Mouse (Mus musculus) B cell, adult (primary cell): ENCODE data around the gene Usp8. TPM values are rescaled to one million over a fixed set of nuclear protein-coding genes. Genes with fewer than 3 reads are reported as not detected.

Experiments used
- total RNA-seq: library from RNA; stranded (reverse); gene quantifications from 4 replicates; pipeline ENCODE4 v1.2.4, GENCODE M21; 2023; ENCODE audit not compliant: inconsistent age

Usp8 gene
- total RNA-seq = 50.9 to 53.5 TPM (median 52.1 TPM) in 4 replicates

GRCm38 (mm10) chr2:126706759-126707437 is at the start of gene Usp8:
Gene Usp8 (plus strand): TSS chr2:126707328.

DNA sequence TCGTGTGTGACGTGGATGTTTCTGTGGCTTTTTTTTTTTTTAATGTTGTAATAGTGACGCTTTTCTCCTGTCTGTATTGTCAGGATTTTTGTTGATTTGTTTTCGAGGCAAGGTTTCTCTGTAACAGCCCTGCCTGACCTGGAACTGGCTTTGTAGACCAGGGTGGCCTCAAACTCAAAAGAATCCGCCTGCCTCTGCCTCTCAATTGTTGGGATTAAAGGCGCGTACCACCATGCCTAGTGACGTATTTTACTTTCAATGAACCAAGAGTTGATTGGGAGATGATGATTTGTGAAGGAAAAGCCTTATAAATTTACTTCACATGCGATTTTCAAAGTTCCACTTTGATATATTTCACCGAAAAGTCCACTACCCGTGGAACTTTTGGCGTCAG is 31.0 kb upstream of the Usp8 start, which contains the start of gene Gabpb1:
Gene Gabpb1 (minus strand): TSS at position 216 of the 394 bp plus-strand sequence.

DNA sequence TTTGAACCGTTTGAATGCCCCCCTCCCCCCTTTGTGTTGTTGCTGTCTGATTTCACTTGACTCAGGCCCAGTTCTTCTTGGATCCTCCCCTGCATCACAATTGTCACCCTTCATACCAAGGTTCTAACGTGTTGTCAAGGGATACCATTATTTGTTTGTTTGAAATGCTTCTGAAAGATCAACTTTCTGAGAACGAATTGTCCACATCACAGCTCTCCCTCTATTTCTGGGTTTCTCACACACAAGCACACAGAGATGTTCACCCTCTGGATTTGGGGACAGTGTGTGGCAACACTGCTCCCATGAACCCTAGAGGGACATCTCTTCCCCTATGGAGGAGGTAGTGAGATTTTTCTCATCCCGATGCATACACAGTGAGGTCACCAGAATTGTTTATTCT is 76.2 kb downstream of the Usp8 start, which contains the start of gene Usp50:
Gene Usp50 (minus strand): TSS at position 101 of the 400 bp plus-strand sequence.

Other genes starting within 250 kb of the Usp8 start
- 0.33 to 0.60 TPM (median 0.48 TPM) in 4 replicates for gene Atp8b4, start 206.7 kb upstream of the Usp8 start, total RNA-seq
- gene Slc27a2, start 154.9 kb upstream of the Usp8 start, total RNA-seq = not detected in 4 replicates
- 0.32 to 0.72 TPM (median 0.55 TPM) in 4 replicates for gene Hdc, start 88.0 kb upstream of the Usp8 start, total RNA-seq
- 38.9 to 43.1 TPM (median 41.6 TPM) in 4 replicates for gene Gabpb1, start 31.0 kb upstream of the Usp8 start, total RNA-seq
- 0.75 TPM in 1 of 4 replicates, not detected in the others for gene Usp50, start 76.1 kb downstream of the Usp8 start, total RNA-seq
- 64.0 to 87.1 TPM (median 78.2 TPM) in 4 replicates for gene Trpm7, start 168.9 kb downstream of the Usp8 start, total RNA-seq
- 54.5 to 58.0 TPM (median 55.0 TPM) in 4 replicates for gene Sppl2a, start 225.9 kb downstream of the Usp8 start, total RNA-seq